Mouse (Mus musculus): Measurements from ENCODE around the gene Fut9.
A peak's percentile ranks its signal among the peaks of the same experiment; 100 is the strongest.

Gene Fut9

GRCm38 (mm10) chr4:25799476-25800283 lies at the start of gene Fut9:
Fut9 (minus strand) TSS chr4:25800244.
- peak; percentile 96 for DNase-seq (ENCODE audit: low read depth, low spot score)

GRCm38 (mm10) chr4:25815783-25816182 lies 15.7 kb upstream of the Fut9 start:
- DNase-seq (ENCODE audit: low read depth, low spot score) = no peak

GRCm38 (mm10) chr4:25813340-25813739 lies 13.3 kb upstream of the Fut9 start:
- DNase-seq (ENCODE audit: low read depth, low spot score) = no peak

- DNase-seq (ENCODE audit: low read depth, low spot score) = no peak
These were observed 10.0 kb upstream of the Fut9 start for GRCm38 (mm10) chr4:25810058-25810457.

GRCm38 (mm10) chr4:25801751-25802150 lies 1.7 kb upstream of the Fut9 start:
- DNase-seq (ENCODE audit: low read depth, low spot score) = no peak

GRCm38 (mm10) chr4:25800284-25800616 lies 206 bp upstream of the Fut9 start:
- DNase-seq (ENCODE audit: low read depth, low spot score) = no peak

- DNase-seq (ENCODE audit: low read depth, low spot score) = peak; percentile 81
These were observed 981 bp downstream of the Fut9 start for GRCm38 (mm10) chr4:25799051-25799475.

GRCm38 (mm10) chr4:25798412-25798811 lies 1.6 kb downstream of the Fut9 start:
- peak; percentile 57 for DNase-seq (ENCODE audit: low read depth, low spot score)

- no peak for DNase-seq (ENCODE audit: low read depth, low spot score)
These were observed 3.9 kb downstream of the Fut9 start for GRCm38 (mm10) chr4:25796149-25796548.

GRCm38 (mm10) chr4:25785276-25785675 lies 14.8 kb downstream of the Fut9 start:
- DNase-seq (ENCODE audit: low read depth, low spot score) = no peak

- peak; percentile 71 for DNase-seq (ENCODE audit: low read depth, low spot score)
These were observed 31.4 kb downstream of the Fut9 start for GRCm38 (mm10) chr4:25768657-25769056.

- peak; percentile 78 for DNase-seq (ENCODE audit: low read depth, low spot score)
These were observed 37.0 kb downstream of the Fut9 start for GRCm38 (mm10) chr4:25763091-25763490.

- peak; percentile 56 for DNase-seq (ENCODE audit: low read depth, low spot score)
These were observed 42.0 kb downstream of the Fut9 start for GRCm38 (mm10) chr4:25757909-25758548.

- peak; percentile 70 for DNase-seq (ENCODE audit: low read depth, low spot score)
These were observed 58.5 kb downstream of the Fut9 start for GRCm38 (mm10) chr4:25741553-25741952.

GRCm38 (mm10) chr4:25738782-25739181 lies 61.3 kb downstream of the Fut9 start:
- DNase-seq (ENCODE audit: low read depth, low spot score) = peak; percentile 90

- DNase-seq (ENCODE audit: low read depth, low spot score) = peak; percentile 92
These were observed 78.5 kb downstream of the Fut9 start for GRCm38 (mm10) chr4:25721576-25721975.

GRCm38 (mm10) chr4:25713907-25714306 lies 86.1 kb downstream of the Fut9 start:
- no peak for DNase-seq (ENCODE audit: low read depth, low spot score)

GRCm38 (mm10) chr4:25684976-25685375 lies 115.1 kb downstream of the Fut9 start:
- DNase-seq (ENCODE audit: low read depth, low spot score) = no peak

- peak; percentile 64 for DNase-seq (ENCODE audit: low read depth, low spot score)
These were observed 135.8 kb downstream of the Fut9 start for GRCm38 (mm10) chr4:25664196-25664595.

- DNase-seq (ENCODE audit: low read depth, low spot score) = no peak
These were observed 138.8 kb downstream of the Fut9 start for GRCm38 (mm10) chr4:25661204-25661727.

GRCm38 (mm10) chr4:25658792-25659191 lies 141.3 kb downstream of the Fut9 start:
- DNase-seq (ENCODE audit: low read depth, low spot score) = peak; percentile 49

- no peak for DNase-seq (ENCODE audit: low read depth, low spot score)
These were observed 148.1 kb downstream of the Fut9 start for GRCm38 (mm10) chr4:25651902-25652301.

GRCm38 (mm10) chr4:25648107-25648506 lies 151.9 kb downstream of the Fut9 start:
- DNase-seq (ENCODE audit: low read depth, low spot score) = no peak

Data from brain, adult 2 months (tissue).